Mouse (Mus musculus): ENCODE measurements around the gene S100b. TPM values are rescaled to one million over a fixed set of nuclear protein-coding genes. Genes with fewer than 3 reads are reported as not detected.
A peak's percentile ranks its signal among the peaks of the same experiment; 100 is the strongest.

The S100b gene
- total RNA-seq (2021): 100 to 1,000 TPM; 138 to 156 TPM
- long read RNA-seq, experiment 1, transcript S100b-201 (3 exons, 1,484 nt): major isoform, 95 of 103 reads
- long read RNA-seq, experiment 1, partial matches to known transcripts: 2 of 103 reads
- long read RNA-seq, experiment 1, other reads (novel, unspliced or antisense): 6 of 103 reads
- long read RNA-seq, experiment 2, transcript S100b-201 (3 exons, 1,484 nt): major isoform, 92 of 98 reads
- long read RNA-seq, experiment 2, partial matches to known transcripts: 0 of 98 reads
- long read RNA-seq, experiment 2, other reads (novel, unspliced or antisense): 6 of 98 reads

DNA sequence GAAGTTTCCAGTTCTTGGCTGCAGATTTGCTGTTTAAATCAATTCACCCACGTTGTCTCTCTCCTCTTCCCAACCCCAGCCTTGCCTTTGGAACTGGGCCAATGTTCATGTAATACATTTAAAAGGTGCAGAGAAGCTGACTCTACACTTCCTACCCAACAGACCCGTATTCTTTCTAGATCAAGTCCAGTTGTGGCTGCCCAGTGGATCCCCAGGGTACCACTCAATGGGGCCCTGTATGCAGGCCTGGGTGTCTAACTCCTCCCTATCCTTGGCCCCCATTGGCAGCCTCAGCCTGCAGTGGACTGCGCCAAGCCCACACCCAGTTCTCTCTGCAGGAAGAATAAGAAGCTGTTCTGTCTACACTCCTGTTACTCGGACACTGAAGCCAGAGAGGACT is at the start of gene S100b:
S100b (plus strand) TSS at position 318 of the 400 bp plus-strand sequence.
- DNase-seq (ENCODE audit: extremely low spot score in 1 of 2, low spot score in 2 of 2): no peak
- Histone ChIP-seq H3K4me3 (peak within 1 kb of the TSS; percentile 36), H3K27ac (peak within 1 kb of the TSS; percentile 28; the same call in 1 of the 2 replicates)
- no peak for TF ChIP-seq CTCF (IDR thresholded peaks at IDR 0.05)
- intact Hi-C loops (cut with DNase I): no loop called here

DNA sequence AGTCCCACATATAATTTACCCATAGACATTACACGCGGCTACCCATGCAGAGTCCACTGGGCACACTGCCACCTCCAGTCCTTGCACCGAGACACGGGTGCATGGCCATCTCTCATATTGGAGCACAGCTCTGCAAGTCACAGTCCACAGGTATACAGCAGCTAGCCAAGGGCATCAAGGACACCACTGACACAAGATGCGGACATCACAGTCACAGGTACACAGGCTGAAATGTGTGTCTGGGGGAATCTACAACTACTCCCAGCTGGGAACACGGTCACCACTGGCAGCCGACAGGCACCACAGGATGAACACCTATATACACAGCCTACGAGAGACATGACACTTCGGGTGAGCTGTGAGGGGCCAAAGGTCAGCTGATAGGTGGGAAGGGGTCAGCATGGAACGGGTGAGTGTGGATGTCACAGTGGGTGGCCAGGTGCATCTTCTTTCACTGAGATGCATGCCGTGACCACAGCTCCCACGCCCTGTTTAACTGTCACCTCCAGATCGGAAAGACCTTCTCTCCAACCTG is 46.3 kb upstream of the S100b start:
- no peak for DNase-seq (ENCODE audit: extremely low spot score in 1 of 2, low spot score in 2 of 2)
- TF ChIP-seq CTCF (IDR thresholded peaks at IDR 0.05): no peak
- H3K27ac ChIP-seq: no peak overlapping the region
- intact Hi-C loops (cut with DNase I): loop anchor here (10.0 kb wide), 1 partner anchor 233 kb away; no protein-coding TSS in a partner anchor
- H3K4me3 ChIP-seq: no peak overlapping the region

DNA sequence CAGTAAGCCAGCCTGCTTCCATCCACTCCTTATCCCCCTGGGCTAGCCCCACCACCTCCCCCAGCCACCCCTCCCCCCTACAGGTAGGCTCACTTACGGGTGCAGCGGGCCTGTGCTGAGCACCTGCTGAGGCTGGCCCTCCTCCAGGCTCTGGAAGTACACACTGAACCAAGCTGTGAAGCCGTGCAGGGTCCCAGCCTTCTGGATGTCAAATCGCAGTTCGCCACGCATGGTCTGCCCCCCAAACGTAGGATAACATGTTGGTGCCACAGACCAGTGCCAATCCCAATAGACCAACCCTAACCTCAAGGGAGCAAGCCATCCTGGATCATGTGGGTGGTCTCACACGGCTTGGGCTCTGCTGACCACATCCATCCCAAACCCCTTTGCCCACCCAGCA is 44.4 kb upstream of the S100b start:
- H3K4me3 ChIP-seq: no peak overlapping the region
- no peak overlapping the region for H3K27ac ChIP-seq
- no peak for DNase-seq (ENCODE audit: extremely low spot score in 1 of 2, low spot score in 2 of 2)
- intact Hi-C loops (cut with DNase I): loop anchor here (10.0 kb wide), 1 partner anchor 234 kb away; no protein-coding TSS in a partner anchor
- TF ChIP-seq CTCF (IDR thresholded peaks at IDR 0.05): no peak

DNA sequence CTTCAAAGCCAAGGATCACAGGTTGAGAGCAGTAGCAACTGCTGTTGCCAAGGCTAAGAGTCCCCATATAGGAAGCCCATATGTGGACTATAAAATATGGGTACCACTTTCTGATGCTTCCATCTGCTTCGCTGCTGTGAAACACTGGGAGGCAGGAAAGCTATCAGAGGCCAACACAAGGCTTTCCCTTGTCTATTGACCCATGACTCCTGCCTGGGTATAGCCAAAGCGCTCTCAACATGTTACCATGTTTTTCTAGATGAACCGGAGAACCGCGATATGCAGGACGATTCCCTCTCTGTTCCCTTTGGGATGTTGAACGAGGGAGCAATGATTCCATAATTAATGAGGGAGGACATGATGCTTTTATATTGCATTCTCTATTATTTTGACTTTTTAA is 42.8 kb upstream of the S100b start:
- Histone ChIP-seq H3K27ac (no peak overlapping the region), H3K4me3 (no peak overlapping the region)
- intact Hi-C loops (cut with DNase I): no loop called here
- DNase-seq (ENCODE audit: extremely low spot score in 1 of 2, low spot score in 2 of 2): no peak
- TF ChIP-seq CTCF (IDR thresholded peaks at IDR 0.05): no peak

DNA sequence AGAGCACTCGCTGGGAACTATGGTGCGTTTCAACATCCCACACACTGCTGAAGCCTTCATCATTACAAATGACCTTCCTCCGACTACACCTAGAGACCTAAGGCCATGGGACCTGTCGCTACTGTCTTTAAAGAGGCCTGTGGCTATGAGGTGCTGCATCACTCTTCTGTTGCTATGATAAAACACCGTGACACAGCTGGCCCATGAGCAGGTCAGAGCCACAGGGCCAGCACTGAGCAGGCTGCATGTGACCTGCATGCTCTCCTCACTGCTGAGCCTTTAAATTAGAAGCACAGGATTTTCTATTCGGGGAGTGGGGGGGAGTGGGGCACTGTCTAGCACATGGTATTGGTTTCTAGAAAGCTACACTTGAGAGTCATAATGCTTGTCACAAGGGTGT is 41.5 kb upstream of the S100b start:
- intact Hi-C loops (cut with DNase I): no loop called here
- H3K4me3 ChIP-seq: no peak overlapping the region
- DNase-seq (ENCODE audit: extremely low spot score in 1 of 2, low spot score in 2 of 2): no peak
- no peak for TF ChIP-seq CTCF (IDR thresholded peaks at IDR 0.05)
- H3K27ac ChIP-seq: no peak overlapping the region

DNA sequence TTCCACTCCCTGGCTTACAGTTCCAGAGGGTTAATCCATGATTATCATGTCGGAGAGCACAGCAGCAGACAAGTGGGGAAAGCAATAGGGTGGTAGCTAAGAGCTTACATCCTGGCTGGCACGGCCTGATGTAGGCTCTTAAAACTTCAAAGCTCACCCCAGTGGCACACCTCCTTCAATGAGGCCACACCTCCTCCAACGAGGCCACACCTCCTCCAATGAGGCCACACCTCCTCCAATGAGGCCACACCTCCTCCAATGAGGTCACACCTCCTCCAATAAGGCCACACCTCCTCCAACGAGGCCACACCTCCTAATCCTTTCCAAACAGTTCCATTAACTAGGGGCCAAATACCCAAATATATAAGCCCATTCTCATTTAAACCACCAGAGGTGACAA is 39.5 kb upstream of the S100b start:
- TF ChIP-seq CTCF (IDR thresholded peaks at IDR 0.05): no peak
- no peak for DNase-seq (ENCODE audit: extremely low spot score in 1 of 2, low spot score in 2 of 2)
- intact Hi-C loops (cut with DNase I): no loop called here
- H3K27ac ChIP-seq: no peak overlapping the region
- H3K4me3 ChIP-seq: no peak overlapping the region

DNA sequence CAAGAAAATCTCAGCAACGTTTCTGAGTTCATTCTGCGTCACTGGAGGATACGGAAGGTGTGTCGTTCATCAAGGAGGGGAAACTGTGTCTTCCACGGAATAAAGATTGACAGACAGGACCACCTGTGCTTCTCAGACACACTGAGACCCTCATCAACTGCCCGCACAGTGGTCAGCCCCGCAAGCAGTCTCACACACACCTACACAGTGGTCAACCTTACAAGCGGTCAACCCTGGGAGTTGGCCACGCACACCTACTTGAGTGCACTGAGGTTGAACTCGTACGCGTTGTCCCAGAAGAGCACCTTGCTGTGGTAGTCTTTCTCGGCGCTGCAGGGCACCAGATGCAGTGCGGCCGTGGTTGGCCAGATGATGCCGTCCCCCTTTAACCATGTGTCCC is 36.6 kb upstream of the S100b start:
- H3K4me3 ChIP-seq: no peak overlapping the region
- intact Hi-C loops (cut with DNase I): no loop called here
- DNase-seq (ENCODE audit: extremely low spot score in 1 of 2, low spot score in 2 of 2): peak in 1 of 2 experiments; percentile 5
- H3K27ac ChIP-seq: no peak overlapping the region
- no peak for TF ChIP-seq CTCF (IDR thresholded peaks at IDR 0.05)

DNA sequence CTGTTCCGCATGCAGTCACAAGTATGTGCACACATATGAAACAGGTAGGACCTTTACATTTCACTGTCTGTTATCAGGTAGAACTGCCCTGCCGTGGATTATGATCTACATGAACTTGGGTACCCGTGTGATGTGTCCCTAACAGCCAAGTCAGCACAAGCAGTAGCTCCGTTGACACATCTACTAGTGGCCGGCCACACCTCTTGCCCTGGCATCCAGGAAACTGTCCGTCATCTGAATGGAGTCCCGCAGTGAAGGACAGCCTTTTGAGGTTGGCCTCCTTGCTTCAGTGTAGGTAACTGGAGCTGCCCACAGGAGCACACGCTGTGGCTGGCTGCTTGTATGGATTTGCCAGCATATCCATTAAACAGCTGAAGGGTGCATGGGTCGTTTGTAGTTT is 35.4 kb upstream of the S100b start:
- no peak for TF ChIP-seq CTCF (IDR thresholded peaks at IDR 0.05)
- no peak overlapping the region for H3K27ac ChIP-seq
- intact Hi-C loops (cut with DNase I): no loop called here
- no peak overlapping the region for H3K4me3 ChIP-seq
- DNase-seq (ENCODE audit: extremely low spot score in 1 of 2, low spot score in 2 of 2): no peak

DNA sequence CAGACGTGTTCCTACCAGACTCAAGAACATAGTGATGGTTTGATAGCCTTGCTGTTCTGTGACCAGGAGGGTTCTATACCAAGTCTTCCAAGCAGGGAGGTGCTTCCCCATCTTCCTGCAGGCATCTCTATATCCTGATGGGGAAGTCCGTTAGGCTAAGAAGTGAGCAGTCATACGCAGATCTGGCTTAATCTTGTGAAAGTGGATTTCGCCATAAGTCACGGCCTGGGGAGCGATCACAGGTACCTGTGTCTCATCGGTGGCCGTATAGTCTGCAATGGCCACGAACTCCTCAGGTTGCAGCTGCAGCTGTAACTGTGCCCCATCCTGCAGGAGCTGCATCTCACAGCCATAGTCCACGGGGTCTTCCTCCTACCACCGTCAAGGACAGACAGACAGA is 27.7 kb upstream of the S100b start:
- no peak for DNase-seq (ENCODE audit: extremely low spot score in 1 of 2, low spot score in 2 of 2)
- intact Hi-C loops (cut with DNase I): no loop called here
- Histone ChIP-seq H3K27ac (no peak overlapping the region), H3K4me3 (no peak overlapping the region)
- TF ChIP-seq CTCF (IDR thresholded peaks at IDR 0.05): no peak

DNA sequence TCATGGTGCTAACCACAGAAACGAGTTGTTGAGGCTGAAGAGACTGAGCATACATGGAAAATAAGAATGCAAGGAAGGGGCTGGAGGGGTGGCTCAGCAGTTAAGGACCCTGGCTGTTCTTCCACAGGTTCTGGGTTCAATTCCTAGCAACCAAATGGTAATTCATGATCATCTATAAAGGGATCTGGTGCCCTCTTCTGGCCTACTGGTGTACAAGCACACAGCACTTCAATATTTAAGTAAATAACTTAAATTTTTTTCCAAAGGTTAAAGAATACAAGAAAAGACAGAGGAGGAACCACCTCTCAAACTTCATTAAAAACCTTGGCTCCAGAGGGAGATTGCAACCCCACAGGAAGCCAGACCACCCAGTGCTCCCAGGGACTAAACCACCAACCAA is 24.0 kb upstream of the S100b start:
- H3K4me3 ChIP-seq: no peak overlapping the region
- TF ChIP-seq CTCF (IDR thresholded peaks at IDR 0.05): peak; percentile 56
- no peak overlapping the region for H3K27ac ChIP-seq
- DNase-seq (ENCODE audit: extremely low spot score in 1 of 2, low spot score in 2 of 2): no peak
- intact Hi-C loops (cut with DNase I): no loop called here

DNA sequence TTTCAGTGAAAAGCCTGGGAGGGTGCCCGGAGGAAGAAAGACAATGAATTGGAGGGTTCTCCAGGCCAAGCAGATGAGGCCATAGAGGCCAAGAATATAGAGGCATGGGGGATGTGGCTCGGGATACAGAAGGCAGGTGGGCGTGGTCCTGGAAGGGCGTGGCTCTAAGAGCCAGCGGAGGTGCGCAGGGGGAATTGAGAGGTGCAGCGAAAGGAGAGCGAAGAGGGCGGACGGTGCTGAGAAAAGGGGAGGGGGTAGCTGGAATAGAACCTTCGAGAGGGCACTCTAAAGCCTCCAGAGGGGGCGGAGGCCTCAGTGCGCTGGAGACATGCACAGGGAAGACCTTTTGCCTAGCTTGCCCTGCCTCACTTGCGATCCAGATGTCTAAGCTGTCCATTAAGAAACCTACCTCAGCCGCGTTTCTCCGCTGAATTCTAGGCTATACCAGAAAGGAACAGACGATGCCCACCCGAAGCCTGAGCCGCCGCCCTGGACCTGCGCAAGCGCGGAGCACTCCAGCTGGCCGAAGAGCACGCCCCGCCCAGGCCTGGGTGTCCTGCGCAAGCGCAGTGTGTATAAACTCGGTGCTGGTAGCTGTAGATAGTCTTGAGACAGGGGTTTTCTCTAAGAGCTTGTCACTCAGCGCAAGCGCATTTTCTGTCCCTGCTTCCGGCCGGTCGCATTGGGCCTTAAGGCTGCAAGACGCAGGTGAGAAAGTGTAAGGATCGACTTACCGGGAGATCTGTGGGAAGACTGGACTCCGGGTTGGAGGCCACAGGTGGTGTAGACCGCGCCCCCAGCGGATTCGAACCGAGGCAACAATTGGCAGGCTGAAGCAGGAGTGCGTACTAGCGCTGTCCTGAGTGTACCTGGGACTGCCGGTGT is 16.1 kb upstream of the S100b start, which contains the start of gene Prmt2:
Prmt2 (minus strand) TSS at position 525 of the 885 bp plus-strand sequence.
- intact Hi-C loops (cut with DNase I): no loop called here
- peak within 1 kb of the TSS; percentile 89 for H3K27ac ChIP-seq

DNA sequence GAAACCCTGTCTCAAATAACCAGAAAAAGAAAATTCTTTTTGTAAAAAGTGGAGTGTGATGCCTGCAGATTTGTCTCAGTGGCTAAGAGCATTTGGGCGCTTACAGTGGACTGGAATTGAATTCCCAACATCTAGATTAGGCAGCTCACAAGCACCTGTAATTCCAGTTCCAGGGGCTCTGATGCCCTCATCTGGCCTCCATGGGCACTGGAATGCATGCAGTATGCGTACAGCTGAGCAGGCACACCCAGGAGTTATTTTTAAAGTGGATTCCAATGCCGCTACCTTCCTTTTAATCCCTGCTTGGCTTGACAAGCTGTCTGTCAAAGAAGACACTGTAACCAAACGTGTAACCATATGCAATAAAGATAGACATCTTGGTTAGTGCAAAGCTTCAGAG is 14.3 kb upstream of the S100b start:
- DNase-seq (ENCODE audit: extremely low spot score in 1 of 2, low spot score in 2 of 2): no peak
- no peak for TF ChIP-seq CTCF (IDR thresholded peaks at IDR 0.05)
- Histone ChIP-seq H3K27ac (no peak overlapping the region), H3K4me3 (no peak overlapping the region)
- intact Hi-C loops (cut with DNase I): no loop called here

More for the DNA sequence above, 16.1 kb upstream of the S100b start, which contains the start of gene Prmt2:
- H3K4me3 ChIP-seq: peak within 1 kb of the TSS; percentile 80
- peak; percentile 26 for TF ChIP-seq CTCF (IDR thresholded peaks at IDR 0.05)
- DNase-seq (ENCODE audit: extremely low spot score in 1 of 2, low spot score in 2 of 2): peak; percentile 89
